Mouse (Mus musculus): ENCODE data around the gene Map3k11.

Gene Map3k11

GRCm38 (mm10) chr19:5688200-5689087 is at the start of gene Map3k11, which contains the start of gene Pcnx3:
Map3k11 (plus strand) TSS chr19:5688742.
Pcnx3 (minus strand) TSS chr19:5688908.
- DNase-seq (ENCODE audit: low read depth, low spot score), result peak; percentile 96

GRCm38 (mm10) chr19:5640339-5640738 is 48.2 kb upstream of the Map3k11 start:
- no peak for DNase-seq (ENCODE audit: low read depth, low spot score)

- DNase-seq (ENCODE audit: low read depth, low spot score), result no peak
Measured at GRCm38 (mm10) chr19:5641021-5641420, 47.5 kb upstream of the Map3k11 start.

- no peak for DNase-seq (ENCODE audit: low read depth, low spot score)
Measured at GRCm38 (mm10) chr19:5641641-5642040, 46.9 kb upstream of the Map3k11 start.

- DNase-seq (ENCODE audit: low read depth, low spot score), result no peak
Measured at GRCm38 (mm10) chr19:5645280-5645679, 43.3 kb upstream of the Map3k11 start.

GRCm38 (mm10) chr19:5646731-5647330 is 41.7 kb upstream of the Map3k11 start:
- DNase-seq (ENCODE audit: low read depth, low spot score), result no peak

- DNase-seq (ENCODE audit: low read depth, low spot score), result no peak
Measured at GRCm38 (mm10) chr19:5647791-5648190, 40.8 kb upstream of the Map3k11 start.

GRCm38 (mm10) chr19:5648401-5649297 is 39.9 kb upstream of the Map3k11 start:
- peak; percentile 32 for DNase-seq (ENCODE audit: low read depth, low spot score)

GRCm38 (mm10) chr19:5649298-5649741 is 39.2 kb upstream of the Map3k11 start:
- no peak for DNase-seq (ENCODE audit: low read depth, low spot score)

GRCm38 (mm10) chr19:5651502-5652274 is 36.9 kb upstream of the Map3k11 start:
- DNase-seq (ENCODE audit: low read depth, low spot score), result no peak

GRCm38 (mm10) chr19:5652570-5652969 is 36.0 kb upstream of the Map3k11 start:
- no peak for DNase-seq (ENCODE audit: low read depth, low spot score)

- DNase-seq (ENCODE audit: low read depth, low spot score), result no peak
Measured at GRCm38 (mm10) chr19:5653969-5654719, 34.4 kb upstream of the Map3k11 start.

- DNase-seq (ENCODE audit: low read depth, low spot score), result no peak
Measured at GRCm38 (mm10) chr19:5654720-5655298, 33.7 kb upstream of the Map3k11 start.

- no peak for DNase-seq (ENCODE audit: low read depth, low spot score)
Measured at GRCm38 (mm10) chr19:5660942-5661751, 27.4 kb upstream of the Map3k11 start.

- DNase-seq (ENCODE audit: low read depth, low spot score), result no peak
Measured at GRCm38 (mm10) chr19:5662310-5662709, 26.2 kb upstream of the Map3k11 start.

GRCm38 (mm10) chr19:5662981-5663913 is 25.3 kb upstream of the Map3k11 start, which contains the start of gene Sipa1:
Sipa1 (minus strand) TSS chr19:5663707.
- no peak for DNase-seq (ENCODE audit: low read depth, low spot score)

- DNase-seq (ENCODE audit: low read depth, low spot score), result no peak
Measured at GRCm38 (mm10) chr19:5664669-5665257, 23.8 kb upstream of the Map3k11 start.
